Mouse (Mus musculus): ENCODE results near the gene Ltf.

DNA sequence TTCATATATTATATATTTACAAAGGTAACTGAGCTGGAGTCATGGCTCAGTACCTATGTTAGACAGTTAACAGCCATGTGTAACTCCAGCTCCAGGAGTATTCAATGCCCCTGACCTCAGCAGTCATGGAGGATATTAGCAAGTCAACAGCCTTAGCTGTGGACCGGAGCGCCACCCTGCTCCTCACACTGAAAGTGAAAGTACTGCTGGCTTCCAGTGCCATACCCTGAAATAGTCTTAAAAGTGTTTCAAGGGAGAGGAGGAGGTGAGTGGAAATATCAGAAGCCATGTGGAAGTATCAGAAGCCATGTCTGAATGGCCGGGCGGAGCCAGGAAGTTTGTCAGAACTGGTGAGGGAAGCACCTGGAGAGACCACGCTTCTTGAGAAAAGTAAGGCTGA is 28.2 kb downstream of the Ltf start:
- TF ChIP-seq GATA1 (IDR thresholded peaks at IDR 0.05; ENCODE audit: borderline replicate concordance, low read length) = no peak
- TF ChIP-seq FLI1 (IDR thresholded peaks at IDR 0.05; ENCODE audit: low read length) = no peak

Data from megakaryocyte, embryonic 14.5 days (primary cell).